Mouse (Mus musculus): ENCODE data around the gene 1700013F07Rik. TPM values are rescaled to one million over a fixed set of nuclear protein-coding genes. Genes with fewer than 3 reads are reported as not detected.
A peak's percentile ranks its signal among the peaks of the same experiment; 100 is the strongest.
"Not testable (repeated sequence)": the region's sequence is repeated elsewhere in the genome, so short reads cannot be mapped to it uniquely, and the experiment has no call there.

1700013F07Rik gene
- polyA plus RNA-seq, 1 experiment from 2014 or later, result 3.1 TPM

GRCm38 (mm10) chr3:108562777-108563271 is 28.9 kb downstream of the 1700013F07Rik start:
- Histone ChIP-seq H3K36me3 (ENCODE audit: control insufficient read depth, insufficient read depth, low read length) (peaks cover 18% of the 10 kb centered on the region), H3K9me3 (ENCODE audit: control insufficient read depth, low read length) (no peaks in the 10 kb centered on the region), H3K4me3 (ENCODE audit: low read length) (peak overlapping the region; percentile 72), H3K27me3 (ENCODE audit: control insufficient read depth, insufficient read depth, low read depth, low read length) (no peaks in the 10 kb centered on the region), H3K27ac (ENCODE audit: low read length) (peak overlapping the region; percentile 89), H3K4me2 (ENCODE audit: low read depth, low read length) (peak overlapping the region; percentile 61), H3K4me1 (replicated peaks; ENCODE audit: control insufficient read depth, insufficient read depth, low read length) (peaks cover 7% of the 10 kb centered on the region), H3K9ac (ENCODE audit: low read length) (peak overlapping the region; percentile 63)
- ATAC-seq (ENCODE audit: low read depth), result peak; percentile 71
- WGBS, result 4% methylated on average over 15 of the region's 15 CpGs

- H3K4me1 ChIP-seq (replicated peaks; ENCODE audit: control insufficient read depth, insufficient read depth, low read length), result peaks cover 7% of the 10 kb centered on the region
- no peaks in the 10 kb centered on the region for H3K9me3 ChIP-seq (ENCODE audit: control insufficient read depth, low read length)
- H3K27ac ChIP-seq (ENCODE audit: low read length), result peak overlapping the region; percentile 89
- H3K9ac ChIP-seq (ENCODE audit: low read length), result peak overlapping the region; percentile 63
- H3K36me3 ChIP-seq (ENCODE audit: control insufficient read depth, insufficient read depth, low read length), result peaks cover 13% of the 10 kb centered on the region
- peak overlapping the region; percentile 61 for H3K4me2 ChIP-seq (ENCODE audit: low read depth, low read length)
- H3K27me3 ChIP-seq (ENCODE audit: control insufficient read depth, insufficient read depth, low read depth, low read length), result no peaks in the 10 kb centered on the region
- H3K4me3 ChIP-seq (ENCODE audit: low read length), result peak overlapping the region; percentile 72
- WGBS, result 0% methylated on average over 4 of the region's 4 CpGs
- ATAC-seq (ENCODE audit: low read depth), result peak; percentile 27; the same call in 1 of the 2 replicates
Measured at GRCm38 (mm10) chr3:108563309-108563708, 29.4 kb downstream of the 1700013F07Rik start.

GRCm38 (mm10) chr3:108567990-108568877 is 34.3 kb downstream of the 1700013F07Rik start:
- WGBS, result 63% methylated on average over 15 of the region's 15 CpGs
- ATAC-seq (ENCODE audit: low read depth), result no peak
- Histone ChIP-seq H3K36me3 (ENCODE audit: control insufficient read depth, insufficient read depth, low read length) (no peaks in the 10 kb centered on the region), H3K9ac (ENCODE audit: low read length) (no peak overlapping the region), H3K4me3 (ENCODE audit: low read length) (no peak overlapping the region), H3K27ac (ENCODE audit: low read length) (no peak overlapping the region), H3K4me1 (replicated peaks; ENCODE audit: control insufficient read depth, insufficient read depth, low read length) (peaks cover 9% of the 10 kb centered on the region), H3K4me2 (ENCODE audit: low read depth, low read length) (no peak overlapping the region), H3K9me3 (ENCODE audit: control insufficient read depth, low read length) (no peaks in the 10 kb centered on the region), H3K27me3 (ENCODE audit: control insufficient read depth, insufficient read depth, low read depth, low read length) (no peaks in the 10 kb centered on the region)

- not testable (repeated sequence) for H3K9me3 ChIP-seq (ENCODE audit: control insufficient read depth, low read length); H3K27me3 ChIP-seq (ENCODE audit: control insufficient read depth, insufficient read depth, low read depth, low read length); H3K4me3 ChIP-seq (ENCODE audit: low read length); ATAC-seq (ENCODE audit: low read depth); H3K9ac ChIP-seq (ENCODE audit: low read length); H3K4me2 ChIP-seq (ENCODE audit: low read depth, low read length); H3K36me3 ChIP-seq (ENCODE audit: control insufficient read depth, insufficient read depth, low read length); H3K27ac ChIP-seq (ENCODE audit: low read length); H3K4me1 ChIP-seq (replicated peaks; ENCODE audit: control insufficient read depth, insufficient read depth, low read length)
- WGBS, result 39% methylated on average over 2 of the region's 3 CpGs
Measured at GRCm38 (mm10) chr3:108569636-108570035, 35.7 kb downstream of the 1700013F07Rik start.

- Histone ChIP-seq H3K4me1 (replicated peaks; ENCODE audit: control insufficient read depth, insufficient read depth, low read length) (peaks cover 9% of the 10 kb centered on the region), H3K4me2 (ENCODE audit: low read depth, low read length) (peak overlapping the region; percentile 53), H3K4me3 (ENCODE audit: low read length) (peak overlapping the region; percentile 69; the same call in 1 of the 2 replicates), H3K27ac (ENCODE audit: low read length) (no peak overlapping the region), H3K27me3 (ENCODE audit: control insufficient read depth, insufficient read depth, low read depth, low read length) (no peaks in the 10 kb centered on the region), H3K9ac (ENCODE audit: low read length) (no peak overlapping the region), H3K36me3 (ENCODE audit: control insufficient read depth, insufficient read depth, low read length) (no peaks in the 10 kb centered on the region), H3K9me3 (ENCODE audit: control insufficient read depth, low read length) (no peaks in the 10 kb centered on the region)
- no peak for ATAC-seq (ENCODE audit: low read depth)
- 82% methylated on average over 14 of the region's 14 CpGs for WGBS
Measured at GRCm38 (mm10) chr3:108570813-108571212, 36.9 kb downstream of the 1700013F07Rik start.

- H3K4me1 ChIP-seq (replicated peaks; ENCODE audit: control insufficient read depth, insufficient read depth, low read length), result peaks cover 9% of the 10 kb centered on the region
- H3K4me2 ChIP-seq (ENCODE audit: low read depth, low read length), result peak within 1 kb of the TSS; percentile 63
- WGBS, result under 1% methylated on average over 42 of the region's 42 CpGs
- H3K27ac ChIP-seq (ENCODE audit: low read length), result peak within 1 kb of the TSS; percentile 31; the same call in 1 of the 2 replicates
- no peaks in the 10 kb centered on the region for H3K9me3 ChIP-seq (ENCODE audit: control insufficient read depth, low read length)
- ATAC-seq (ENCODE audit: low read depth), result peak; percentile 100
- no peaks in the 10 kb centered on the region for H3K36me3 ChIP-seq (ENCODE audit: control insufficient read depth, insufficient read depth, low read length)
- peak within 1 kb of the TSS; percentile 83 for H3K9ac ChIP-seq (ENCODE audit: low read length)
- H3K27me3 ChIP-seq (ENCODE audit: control insufficient read depth, insufficient read depth, low read depth, low read length), result no peaks in the 10 kb centered on the region
- peak within 1 kb of the TSS; percentile 69 for H3K4me3 ChIP-seq (ENCODE audit: low read length)
Measured at GRCm38 (mm10) chr3:108571443-108572294, 37.7 kb downstream of the 1700013F07Rik start, which contains the start of gene Taf13. Taf13 (plus strand) TSS chr3:108571698.

GRCm38 (mm10) chr3:108572309-108573010 is 38.5 kb downstream of the 1700013F07Rik start:
- Histone ChIP-seq H3K4me3 (ENCODE audit: low read length) (peak overlapping the region; percentile 69), H3K9ac (ENCODE audit: low read length) (peak overlapping the region; percentile 83), H3K9me3 (ENCODE audit: control insufficient read depth, low read length) (no peaks in the 10 kb centered on the region), H3K4me1 (replicated peaks; ENCODE audit: control insufficient read depth, insufficient read depth, low read length) (peaks cover 9% of the 10 kb centered on the region), H3K4me2 (ENCODE audit: low read depth, low read length) (peak overlapping the region; percentile 63), H3K27ac (ENCODE audit: low read length) (no peak overlapping the region), H3K36me3 (ENCODE audit: control insufficient read depth, insufficient read depth, low read length) (no peaks in the 10 kb centered on the region), H3K27me3 (ENCODE audit: control insufficient read depth, insufficient read depth, low read depth, low read length) (no peaks in the 10 kb centered on the region)
- 45% methylated on average over 18 of the region's 18 CpGs for WGBS
- no peak for ATAC-seq (ENCODE audit: low read depth)

- Histone ChIP-seq H3K4me1 (replicated peaks; ENCODE audit: control insufficient read depth, insufficient read depth, low read length) (peaks cover 9% of the 10 kb centered on the region), H3K4me3 (ENCODE audit: low read length) (no peak overlapping the region), H3K9ac (ENCODE audit: low read length) (no peak overlapping the region), H3K27ac (ENCODE audit: low read length) (no peak overlapping the region), H3K9me3 (ENCODE audit: control insufficient read depth, low read length) (no peaks in the 10 kb centered on the region), H3K27me3 (ENCODE audit: control insufficient read depth, insufficient read depth, low read depth, low read length) (no peaks in the 10 kb centered on the region), H3K4me2 (ENCODE audit: low read depth, low read length) (no peak overlapping the region), H3K36me3 (ENCODE audit: control insufficient read depth, insufficient read depth, low read length) (no peaks in the 10 kb centered on the region)
- 83% methylated on average over 5 of the region's 5 CpGs for WGBS
- ATAC-seq (ENCODE audit: low read depth), result no peak
Measured at GRCm38 (mm10) chr3:108574018-108574417, 40.1 kb downstream of the 1700013F07Rik start.

Data from lung, embryonic 16.5 days (tissue).